Mouse (Mus musculus) heart, adult 2 months (tissue): ENCODE results near the gene Trim67. TPM values are rescaled to one million over a fixed set of nuclear protein-coding genes. Genes with fewer than 3 reads are reported as not detected.

Source experiments
- DNase-seq, 2 experiments: peaks; one replicate each; pipeline ENCODE4 v3.0.0; 2021
- H3K27ac ChIP-seq: fragments of 200-600 bp; 2 replicates; pipeline ENCODE4 v1.8.1; 2022
- H3K27me3 ChIP-seq: fragments of 200-500 bp; 2 replicates; pipeline ENCODE4 v1.6.1; 2012; ENCODE audit warnings: mild to moderate bottlenecking, low read length, inconsistent platforms, mixed read lengths; ENCODE audit not compliant: control insufficient read depth, insufficient read depth
- H3K36me3 ChIP-seq: fragments of 200-500 bp; 2 replicates; pipeline ENCODE4 v1.6.1; 2012; ENCODE audit warnings: low read length, inconsistent platforms; ENCODE audit not compliant: control insufficient read depth, insufficient read depth
- H3K4me1 ChIP-seq: fragments of 200-500 bp; 2 replicates; pipeline ENCODE4 v1.6.1; 2011; ENCODE audit warnings: low read length; ENCODE audit not compliant: control insufficient read depth, insufficient read depth
- H3K4me3 ChIP-seq: fragments of 200-600 bp; 2 replicates; pipeline ENCODE4 v1.8.1; 2022
- H3K79me2 ChIP-seq: fragments of 200-500 bp; replicated peaks from 2 replicates; pipeline ENCODE4 v1.6.1; 2012; ENCODE audit warnings: mild to moderate bottlenecking, inconsistent platforms, low read length, moderate library complexity, mixed read lengths; ENCODE audit not compliant: control insufficient read depth, insufficient read depth
- H3K9ac ChIP-seq: fragments of 200-500 bp; 2 replicates; pipeline ENCODE4 v1.6.1; 2012; ENCODE audit warnings: low read depth, mild to moderate bottlenecking, control low read depth, inconsistent platforms, low read length, mixed read lengths
- CTCF ChIP-seq: fragments of 200-600 bp; IDR thresholded peaks from 2 replicates; pipeline ENCODE4 v1.8.1; 2022; ENCODE audit warnings: antibody characterized with exemption, mild to moderate bottlenecking, moderate library complexity
- EP300 ChIP-seq: fragments of 200-500 bp; IDR thresholded peaks from 2 replicates; pipeline ENCODE4 v1.6.1; 2011; ENCODE audit warnings: low read depth, low read length, control low read depth; ENCODE audit not compliant: insufficient read depth
- POLR2A ChIP-seq: fragments of 200-500 bp; IDR thresholded peaks from 2 replicates; pipeline ENCODE4 v1.6.1; 2011; ENCODE audit warnings: mild to moderate bottlenecking, low read depth, low read length, control low read depth; ENCODE audit not compliant: insufficient read depth
- WGBS: fragments of 180-500 bp; shearing (Covaris S2); methylation state at CpG from one replicate; pipeline ENCODE4 v1.1.7; 2018; 5-methylcytosine and 5-hydroxymethylcytosine counted together
- intact Hi-C: fragments of 180-260 bp; cut with DNase I; formaldehyde crosslinking; loops from one replicate; pipeline ENCODE4 v1.15.1; 2025
- polyA plus RNA-seq: library from polyadenylated mRNA; depleted of rRNA; stranded (reverse); fragments of >200 nt; gene quantifications from 2 replicates; pipeline ENCODE4 v1.2.3, GENCODE M21; 2012
- total RNA-seq, 2 experiments: library from RNA; stranded (reverse); gene quantifications; 2 replicates each; pipeline ENCODE4 v1.2.3; 2021

Gene Trim67
- total and polyA plus RNA-seq, 3 experiments: 0.43 to 1.3 (median 0.47) TPM

- Histone ChIP-seq H3K27me3 (no peaks in the 10 kb centered on the region), H3K27ac (peak overlapping the region; percentile 78), H3K4me1 (peaks cover 7% of the 10 kb centered on the region), H3K79me2 (no peaks in the 10 kb centered on the region), H3K9ac (peak overlapping the region; percentile 31), H3K4me3 (no peak overlapping the region), H3K36me3 (no peaks in the 10 kb centered on the region)
- DNase-seq: peak in 1 of 2 experiments; percentile 23
- TF ChIP-seq POLR2A: peak; percentile 8; the same call in 1 of the 2 replicates
- TF ChIP-seq EP300: 0 out of 2 replicates have a peak, but pooled peaks have one; percentile 34
- no peak for TF ChIP-seq CTCF
- intact Hi-C loops: no loop called here
- 54% methylated on average over 6 of the region's 6 CpGs for WGBS
Measured at GRCm38 (mm10) chr8:124831941-124832340, 39.0 kb downstream of the Trim67 start.

DNA sequence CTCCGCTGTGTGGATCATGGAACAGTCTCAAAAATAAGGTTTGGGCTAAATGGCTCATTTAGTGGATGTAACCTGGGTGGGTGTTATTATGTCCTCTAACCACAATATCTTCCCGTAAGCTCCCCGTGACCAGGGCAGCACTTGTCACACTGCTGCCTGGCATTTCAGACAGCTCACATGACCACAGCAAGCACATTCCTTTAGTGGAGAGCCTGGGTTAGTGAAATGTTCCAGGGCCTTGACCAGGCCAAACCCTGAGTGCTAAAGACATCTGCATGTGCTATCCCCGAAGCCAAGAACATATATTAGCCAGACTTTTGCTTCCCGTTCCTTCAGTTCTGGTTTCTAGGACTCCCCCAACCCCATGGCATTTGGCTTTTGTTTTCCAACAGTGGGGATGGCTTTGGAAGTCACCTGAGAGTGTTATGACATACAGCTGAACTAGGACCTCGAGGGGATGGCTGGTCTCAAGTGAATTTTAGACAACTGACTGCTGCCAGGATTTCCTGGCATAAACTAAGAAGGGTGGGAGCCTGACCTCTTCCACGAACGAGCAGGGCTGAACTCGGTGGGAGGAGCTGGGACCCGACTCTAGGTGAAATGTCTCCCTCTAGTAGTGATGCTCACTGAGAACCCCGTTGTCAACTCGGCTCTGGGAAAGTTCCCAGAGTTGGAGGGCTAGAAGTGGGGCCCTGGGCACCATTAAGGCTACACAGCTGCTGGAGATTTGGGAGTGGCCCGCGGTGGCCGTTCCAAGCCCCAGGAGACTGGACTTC lies 40.7 kb downstream of the Trim67 start:
- WGBS: 20% methylated on average over 15 of the region's 15 CpGs
- Histone ChIP-seq H3K4me3 (no peak overlapping the region), H3K27me3 (no peaks in the 10 kb centered on the region), H3K36me3 (no peaks in the 10 kb centered on the region), H3K9ac (no peak overlapping the region), H3K27ac (peak overlapping the region; percentile 78), H3K79me2 (no peaks in the 10 kb centered on the region), H3K4me1 (peaks cover 4% of the 10 kb centered on the region)
- 0 out of 2 replicates have a peak, but pooled peaks have one; percentile 19 for TF ChIP-seq POLR2A
- TF ChIP-seq EP300: peak; percentile 98
- TF ChIP-seq CTCF: no peak
- peak in 1 of 2 experiments; percentile 65 for DNase-seq
- intact Hi-C loops: no loop called here

DNA sequence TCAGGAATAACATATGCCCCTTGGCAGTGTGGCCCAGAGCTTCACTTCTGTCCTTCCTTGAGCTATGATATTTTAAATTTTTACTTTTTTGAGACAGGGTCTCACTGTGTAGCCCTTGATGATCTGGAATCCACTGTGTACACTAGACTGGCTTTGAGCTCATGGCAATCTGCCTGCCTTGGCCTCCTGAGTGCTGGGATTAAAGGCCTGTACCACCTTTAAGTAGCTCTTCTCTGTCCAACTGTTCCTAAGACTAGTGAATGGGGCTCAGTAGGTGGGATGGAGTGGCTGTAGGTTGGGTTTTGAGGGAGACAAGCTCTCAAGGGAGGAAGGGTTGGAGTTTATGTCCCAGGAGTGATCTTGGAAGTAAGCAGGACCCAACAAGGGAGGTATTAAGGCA lies 43.0 kb downstream of the Trim67 start:
- Histone ChIP-seq H3K36me3 (no peaks in the 10 kb centered on the region), H3K4me3 (no peak overlapping the region), H3K4me1 (peaks cover 4% of the 10 kb centered on the region), H3K9ac (no peak overlapping the region), H3K27me3 (no peaks in the 10 kb centered on the region), H3K79me2 (no peaks in the 10 kb centered on the region), H3K27ac (no peak overlapping the region)
- TF ChIP-seq EP300 (no peak), POLR2A (no peak), CTCF (no peak)
- DNase-seq: no peak
- intact Hi-C loops: no loop called here

- no peak overlapping the region for H3K9ac ChIP-seq
- no peak overlapping the region for H3K4me3 ChIP-seq
- intact Hi-C loops: no loop called here
- TF ChIP-seq EP300 (no peak), POLR2A (no peak), CTCF (no peak)
- DNase-seq: no peak
- 93% methylated on average over 7 of the region's 7 CpGs for WGBS
- H3K27ac ChIP-seq: no peak overlapping the region
- H3K4me1 ChIP-seq: peaks cover 4% of the 10 kb centered on the region
- no peaks in the 10 kb centered on the region for H3K27me3 ChIP-seq
- no peaks in the 10 kb centered on the region for H3K36me3 ChIP-seq
- H3K79me2 ChIP-seq: no peaks in the 10 kb centered on the region
Measured at GRCm38 (mm10) chr8:124836273-124836672, 43.4 kb downstream of the Trim67 start.

DNA sequence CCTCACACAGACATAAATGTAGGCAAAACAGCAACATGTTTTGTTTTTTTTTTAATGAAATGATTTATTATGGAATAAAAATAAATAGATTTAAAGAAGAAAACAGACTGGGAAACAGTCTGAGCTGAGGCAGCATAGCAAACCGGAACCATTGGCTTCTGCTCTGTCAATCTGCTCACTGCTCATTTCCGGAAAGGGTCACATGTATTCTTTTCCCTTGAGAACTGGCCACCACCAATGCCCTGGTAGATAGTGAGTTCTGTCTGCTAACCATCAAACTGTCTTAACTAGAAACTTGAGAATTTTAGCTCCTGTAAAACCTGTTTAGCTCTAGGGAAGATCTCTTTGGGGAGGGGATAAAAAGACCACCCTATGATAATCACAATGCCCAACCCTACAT lies 44.0 kb downstream of the Trim67 start:
- H3K4me1 ChIP-seq: peaks cover 4% of the 10 kb centered on the region
- no peaks in the 10 kb centered on the region for H3K79me2 ChIP-seq
- TF ChIP-seq EP300 (no peak), POLR2A (no peak)
- intact Hi-C loops: no loop called here
- no peak overlapping the region for H3K9ac ChIP-seq
- DNase-seq: no peak
- WGBS: 47% methylated on average over 2 of the region's 2 CpGs
- no peaks in the 10 kb centered on the region for H3K27me3 ChIP-seq
- H3K36me3 ChIP-seq: no peaks in the 10 kb centered on the region
- no peak overlapping the region for H3K4me3 ChIP-seq
- no peak overlapping the region for H3K27ac ChIP-seq

GRCm38 (mm10) chr8:124837956-124838355 lies 45.1 kb downstream of the Trim67 start:
- Histone ChIP-seq H3K4me3 (no peak overlapping the region), H3K36me3 (no peaks in the 10 kb centered on the region), H3K4me1 (peaks cover 4% of the 10 kb centered on the region), H3K27me3 (no peaks in the 10 kb centered on the region), H3K27ac (no peak overlapping the region), H3K79me2 (no peaks in the 10 kb centered on the region), H3K9ac (no peak overlapping the region)
- TF ChIP-seq EP300 (no peak), CTCF (no peak), POLR2A (no peak)
- WGBS: 73% methylated on average over 2 of the region's 2 CpGs
- no peak for DNase-seq
- intact Hi-C loops: no loop called here
